Mouse (Mus musculus) limb, embryonic 12.5 days (tissue): ENCODE results near the gene Cnmd. TPM values are rescaled to one million over a fixed set of nuclear protein-coding genes. Genes with fewer than 3 reads are reported as not detected.

ENCODE experiments used
- ATAC-seq: fragments of 200-750 bp; cut with Nextera tagmentation; 2 replicates; pipeline ENCODE4 v1.8.0; 2017; ENCODE audit warnings: low read depth, moderate TSS enrichment; ENCODE audit not compliant: insufficient number of reproducible peaks, insufficient read depth, low FRiP score, low TSS enrichment
- H3K27ac ChIP-seq: fragments of 300-500 bp; sonication (generic); 2 replicates; pipeline ENCODE4 v1.5.1; 2016; ENCODE audit warnings: mild to moderate bottlenecking, moderate library complexity
- H3K27me3 ChIP-seq: fragments of 300-500 bp; sonication (generic); 2 replicates; pipeline ENCODE4 v1.6.1; 2016; ENCODE audit warnings: mild to moderate bottlenecking, moderate library complexity
- H3K36me3 ChIP-seq: fragments of 300-500 bp; sonication (generic); 2 replicates; pipeline ENCODE4 v1.6.1; 2016; ENCODE audit warnings: mild to moderate bottlenecking, moderate library complexity
- H3K4me1 ChIP-seq: fragments of 300-500 bp; sonication (generic); replicated peaks from 2 replicates; pipeline ENCODE4 v1.6.1; 2016
- H3K4me2 ChIP-seq: fragments of 300-500 bp; sonication (generic); 2 replicates; pipeline ENCODE4 v1.6.1; 2016; ENCODE audit warnings: mild to moderate bottlenecking, moderate library complexity
- H3K4me3 ChIP-seq: fragments of 300-500 bp; sonication (generic); replicated peaks from 2 replicates; pipeline ENCODE4 v1.5.1; 2016; ENCODE audit warnings: mild to moderate bottlenecking
- H3K9ac ChIP-seq: fragments of 300-500 bp; sonication (generic); replicated peaks from 2 replicates; pipeline ENCODE4 v1.6.1; 2016; ENCODE audit warnings: mild to moderate bottlenecking, moderate library complexity
- H3K9me3 ChIP-seq: fragments of 300-500 bp; sonication (generic); 2 replicates; pipeline ENCODE4 v1.6.1; 2016; ENCODE audit warnings: mild to moderate bottlenecking, moderate library complexity
- WGBS: fragments of 180-500 bp; shearing (Covaris S2); methylation state at CpG from one replicate; pipeline ENCODE4 v1.1.7; 2016; 5-methylcytosine and 5-hydroxymethylcytosine counted together
- polyA plus RNA-seq: library from polyadenylated mRNA; unstranded; fragments of >200 nt; fragmentation: Nextera tagmentation; extraction: Ambion mirVana; gene quantifications from 2 replicates; pipeline ENCODE4 v1.2.1, GENCODE M21; 2016

The Cnmd gene
- 25.1 and 34.2 TPM in 2 replicates for polyA plus RNA-seq

DNA sequence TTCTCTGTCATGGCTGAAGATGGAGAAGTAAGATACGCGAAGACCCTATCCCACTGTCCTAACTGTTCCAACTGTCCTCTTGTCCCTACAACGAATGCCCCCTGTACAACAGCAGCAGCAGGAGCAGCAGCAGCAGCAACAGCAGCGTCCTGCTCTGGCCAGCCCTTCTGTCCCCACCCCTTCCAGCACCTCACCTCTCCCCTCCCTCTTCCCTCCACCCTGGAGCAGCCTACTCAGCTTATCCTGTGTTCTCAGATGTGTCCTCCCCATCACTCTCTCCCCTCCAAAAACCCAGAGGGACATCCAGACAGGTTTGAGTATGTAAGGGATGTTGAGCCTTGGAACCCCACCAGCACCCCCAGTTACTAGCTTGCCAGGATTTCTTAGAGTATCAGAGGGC is at the start of gene Cnmd:
Gene Cnmd (minus strand): TSS at position 170 of the 400 bp plus-strand sequence.
- H3K27me3 ChIP-seq = peaks cover 13% of the 10 kb centered on the region
- peak within 1 kb of the TSS; percentile 64 for H3K4me2 ChIP-seq

DNA sequence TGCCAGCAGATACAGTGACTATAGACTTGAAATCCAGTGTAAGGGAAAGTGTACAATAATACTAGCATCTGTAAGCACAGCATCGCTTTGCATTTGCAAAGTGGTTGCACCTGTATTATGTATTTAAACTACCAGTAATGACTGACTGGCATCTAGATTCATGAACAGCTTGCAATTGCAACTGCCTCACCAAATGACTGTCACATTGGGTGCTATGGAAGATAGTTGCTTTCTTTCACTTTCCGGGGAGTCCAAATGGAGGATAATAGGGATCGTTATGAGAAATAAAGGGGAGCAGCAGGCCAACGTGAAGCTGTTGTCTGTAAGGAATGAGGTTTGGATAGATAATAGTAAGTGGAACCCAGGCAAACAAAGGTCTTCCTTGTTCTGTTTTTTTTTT is 49.3 kb upstream of the Cnmd start:
- no peaks in the 10 kb centered on the region for H3K4me1 ChIP-seq
- no peak overlapping the region for H3K4me3 ChIP-seq
- ATAC-seq = no peak
- H3K9ac ChIP-seq = no peak overlapping the region
- H3K27me3 ChIP-seq = no peaks in the 10 kb centered on the region
- no peaks in the 10 kb centered on the region for H3K9me3 ChIP-seq
- H3K36me3 ChIP-seq = no peaks in the 10 kb centered on the region
- H3K4me2 ChIP-seq = no peak overlapping the region
- WGBS = 78% methylated on average over 4 of the region's 4 CpGs
- no peak overlapping the region for H3K27ac ChIP-seq

More for the DNA sequence above, at the start of gene Cnmd:
- no peaks in the 10 kb centered on the region for H3K9me3 ChIP-seq
- peak within 1 kb of the TSS; percentile 44 for H3K9ac ChIP-seq
- ATAC-seq = no peak
- no peaks in the 10 kb centered on the region for H3K36me3 ChIP-seq
- peak within 1 kb of the TSS; percentile 35 for H3K4me3 ChIP-seq
- WGBS = 51% methylated on average over 4 of the region's 4 CpGs
- H3K4me1 ChIP-seq = peaks cover 19% of the 10 kb centered on the region
- no peak within 1 kb of the TSS for H3K27ac ChIP-seq

DNA sequence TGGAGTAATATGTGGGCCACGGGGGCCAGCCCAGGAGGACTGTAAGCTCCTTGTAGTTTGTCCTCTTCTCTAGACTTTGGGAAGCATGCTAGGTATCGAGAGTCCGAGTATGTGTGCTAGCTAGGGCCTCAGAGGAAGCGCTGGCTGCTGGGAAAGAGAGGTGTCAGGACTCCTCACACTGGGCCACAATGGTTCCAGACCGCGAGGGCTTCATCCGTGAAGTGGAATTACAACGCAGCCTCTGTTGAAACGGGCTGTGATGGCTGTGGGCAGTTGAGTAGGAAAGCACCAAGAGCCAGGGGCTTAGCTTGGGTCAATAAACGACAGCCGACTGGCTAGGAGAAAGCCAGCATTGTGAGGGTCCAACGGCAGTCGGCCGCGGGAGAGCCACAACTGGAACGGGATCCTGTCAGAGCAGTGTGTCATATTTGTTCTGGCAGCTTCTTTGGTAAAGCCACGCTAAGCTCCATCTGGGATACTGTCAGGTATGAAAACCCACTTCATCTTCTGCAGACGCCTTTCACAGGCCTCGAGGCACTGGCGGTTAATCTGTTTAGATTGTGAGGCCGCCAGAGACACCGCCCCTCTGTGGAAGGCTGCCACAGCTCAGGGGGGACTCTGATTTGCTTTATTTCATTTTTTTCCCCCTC is 41.7 kb upstream of the Cnmd start:
- Histone ChIP-seq H3K9ac (no peak overlapping the region), H3K36me3 (no peaks in the 10 kb centered on the region), H3K4me1 (peaks cover 12% of the 10 kb centered on the region; the same call in 1 of the 2 replicates), H3K27ac (peak overlapping the region; percentile 46; the same call in 1 of the 2 replicates), H3K4me3 (no peak overlapping the region), H3K27me3 (no peaks in the 10 kb centered on the region), H3K4me2 (no peak overlapping the region), H3K9me3 (no peaks in the 10 kb centered on the region)
- WGBS = 88% methylated on average over 22 of the region's 22 CpGs
- no peak for ATAC-seq

DNA sequence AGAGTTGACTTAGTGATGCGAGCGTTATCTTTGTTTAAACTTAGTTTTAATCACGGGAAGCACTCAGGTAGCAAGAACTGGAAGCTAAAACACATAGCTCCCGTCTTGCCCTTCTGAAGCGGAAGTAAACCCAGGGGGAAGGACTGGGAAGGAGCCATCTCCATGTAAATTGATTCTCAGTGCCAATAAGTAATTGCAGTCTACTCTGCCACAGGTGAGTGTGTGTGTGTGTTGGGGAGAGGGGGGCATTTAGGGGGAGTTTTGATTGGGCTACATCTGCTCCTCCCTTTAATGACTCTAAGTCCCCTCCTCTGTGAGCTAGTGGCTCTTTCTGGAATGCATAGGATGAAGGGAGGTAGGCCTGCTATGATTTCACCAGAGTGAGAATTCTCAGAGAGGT is 39.6 kb upstream of the Cnmd start:
- Histone ChIP-seq H3K9ac (no peak overlapping the region), H3K4me1 (peaks cover 12% of the 10 kb centered on the region; the same call in 1 of the 2 replicates), H3K4me2 (no peak overlapping the region), H3K9me3 (no peaks in the 10 kb centered on the region), H3K27me3 (no peaks in the 10 kb centered on the region), H3K36me3 (no peaks in the 10 kb centered on the region), H3K27ac (no peak overlapping the region), H3K4me3 (no peak overlapping the region)
- no peak for ATAC-seq
- 78% methylated on average over 5 of the region's 5 CpGs for WGBS

DNA sequence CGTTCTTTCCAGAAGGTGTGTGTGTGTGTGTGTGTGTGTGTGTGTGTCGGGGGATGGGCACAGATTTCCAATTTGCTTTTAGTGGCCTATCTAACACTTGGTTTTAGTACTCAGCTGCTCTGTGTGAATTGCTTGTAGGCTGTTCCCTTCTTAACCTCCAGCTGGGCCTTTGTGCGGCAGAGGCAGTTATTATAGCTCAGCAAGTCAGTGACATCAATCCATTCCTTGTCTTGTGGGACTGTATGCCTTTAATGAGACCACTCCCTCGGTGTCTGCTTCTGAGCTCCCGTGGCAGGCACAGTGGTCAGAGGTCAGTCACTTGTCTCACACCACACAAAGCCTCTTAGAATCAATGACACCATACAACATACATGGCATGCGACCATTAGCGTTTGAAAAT is 39.1 kb upstream of the Cnmd start:
- no peak for ATAC-seq
- H3K27ac ChIP-seq = no peak overlapping the region
- no peaks in the 10 kb centered on the region for H3K36me3 ChIP-seq
- no peak overlapping the region for H3K4me3 ChIP-seq
- H3K9me3 ChIP-seq = no peaks in the 10 kb centered on the region
- no peaks in the 10 kb centered on the region for H3K27me3 ChIP-seq
- H3K4me2 ChIP-seq = no peak overlapping the region
- H3K4me1 ChIP-seq = peaks cover 12% of the 10 kb centered on the region; the same call in 1 of the 2 replicates
- no peak overlapping the region for H3K9ac ChIP-seq
- WGBS = 40% methylated on average over 7 of the region's 7 CpGs

DNA sequence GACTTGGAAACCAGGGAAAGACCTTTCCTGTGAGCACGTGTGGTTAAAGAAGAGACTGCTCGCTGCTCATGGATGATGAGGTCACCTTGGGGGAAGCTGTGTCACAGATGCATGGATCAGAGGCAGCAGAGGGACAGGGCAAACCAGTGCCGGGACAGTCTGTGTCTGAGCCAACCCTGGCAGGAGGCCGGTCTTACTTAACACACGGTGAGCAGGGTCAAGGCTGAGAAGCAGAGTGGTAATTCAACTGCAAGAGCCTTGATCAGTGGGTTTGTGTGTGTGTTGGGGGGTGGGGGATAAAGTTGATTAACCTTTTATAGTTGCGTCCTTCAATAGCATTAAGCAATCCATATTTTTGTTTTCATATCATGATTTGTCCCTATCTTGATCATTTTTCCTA is 37.4 kb upstream of the Cnmd start:
- Histone ChIP-seq H3K36me3 (no peaks in the 10 kb centered on the region), H3K9ac (no peak overlapping the region), H3K27me3 (no peaks in the 10 kb centered on the region), H3K9me3 (no peaks in the 10 kb centered on the region), H3K4me1 (peaks cover 12% of the 10 kb centered on the region; the same call in 1 of the 2 replicates), H3K4me3 (no peak overlapping the region), H3K27ac (no peak overlapping the region), H3K4me2 (no peak overlapping the region)
- 63% methylated on average over 6 of the region's 6 CpGs for WGBS
- ATAC-seq = no peak

DNA sequence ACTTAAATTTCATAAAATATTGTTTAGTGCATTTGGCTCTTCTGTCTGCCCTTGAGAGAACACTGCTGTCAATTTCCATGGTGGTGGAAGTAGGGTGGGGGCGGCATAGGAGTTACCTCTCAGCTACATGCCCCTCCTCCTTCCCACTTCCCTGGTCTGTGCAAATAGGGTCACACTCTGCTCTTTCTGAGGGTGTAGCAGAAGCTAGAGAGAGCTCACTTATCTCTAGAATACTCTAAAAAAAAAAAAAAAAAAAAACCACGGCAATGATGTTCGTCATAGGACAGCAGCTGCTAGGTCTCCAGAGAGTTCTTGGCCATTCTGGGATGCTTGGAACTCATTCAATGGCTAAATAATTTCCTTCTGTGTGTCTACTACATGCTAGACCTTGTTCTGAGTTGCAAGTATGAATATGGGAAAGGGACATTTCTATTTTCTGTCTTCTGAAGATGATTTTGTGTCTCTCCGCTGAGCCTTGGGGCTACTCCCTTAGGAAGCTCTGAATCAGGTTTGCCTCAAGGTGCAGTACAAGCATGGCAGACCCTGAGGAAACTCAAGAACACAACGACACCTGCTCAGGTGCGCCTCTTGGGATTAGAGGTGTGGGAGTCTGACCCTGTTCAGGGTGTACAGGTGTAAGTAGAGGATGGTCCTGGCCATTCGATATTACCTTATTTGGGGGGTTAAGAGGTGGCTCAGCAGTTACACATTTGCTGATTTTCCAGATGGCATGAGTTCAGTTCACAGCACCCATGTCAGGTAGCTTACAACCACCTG is 28.3 kb upstream of the Cnmd start:
- H3K4me2 ChIP-seq = no peak overlapping the region
- H3K9ac ChIP-seq = no peak overlapping the region
- WGBS = 92% methylated on average over 7 of the region's 7 CpGs
- no peak overlapping the region for H3K27ac ChIP-seq
- no peaks in the 10 kb centered on the region for H3K4me1 ChIP-seq
- no peak overlapping the region for H3K4me3 ChIP-seq
- no peaks in the 10 kb centered on the region for H3K9me3 ChIP-seq
- H3K36me3 ChIP-seq = no peaks in the 10 kb centered on the region
- H3K27me3 ChIP-seq = no peaks in the 10 kb centered on the region
- ATAC-seq = no peak

DNA sequence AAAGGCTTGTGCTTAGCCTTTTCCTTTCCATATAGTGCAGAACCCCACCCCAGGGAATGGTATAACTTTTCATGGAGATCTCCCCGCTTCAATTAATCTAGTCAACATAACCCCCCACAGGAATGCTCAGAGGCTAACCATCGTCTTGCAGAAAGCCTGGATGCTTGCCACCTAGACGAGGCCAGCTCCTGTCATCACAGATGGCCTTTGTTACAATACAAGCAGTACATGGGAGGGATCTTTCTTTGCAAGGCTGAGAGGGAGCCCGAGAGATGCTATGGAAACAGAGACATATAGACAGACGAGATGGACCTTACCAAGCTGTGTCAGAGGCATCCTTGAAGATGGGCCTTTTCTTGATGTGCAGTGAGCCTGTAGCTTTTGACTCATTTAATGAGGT is 18.7 kb upstream of the Cnmd start:
- Histone ChIP-seq H3K4me2 (no peak overlapping the region), H3K4me1 (peaks cover 17% of the 10 kb centered on the region), H3K9ac (no peak overlapping the region), H3K27me3 (no peaks in the 10 kb centered on the region), H3K27ac (no peak overlapping the region), H3K4me3 (no peak overlapping the region), H3K36me3 (no peaks in the 10 kb centered on the region), H3K9me3 (no peaks in the 10 kb centered on the region)
- ATAC-seq = no peak
- WGBS = 74% methylated on average over 5 of the region's 5 CpGs

DNA sequence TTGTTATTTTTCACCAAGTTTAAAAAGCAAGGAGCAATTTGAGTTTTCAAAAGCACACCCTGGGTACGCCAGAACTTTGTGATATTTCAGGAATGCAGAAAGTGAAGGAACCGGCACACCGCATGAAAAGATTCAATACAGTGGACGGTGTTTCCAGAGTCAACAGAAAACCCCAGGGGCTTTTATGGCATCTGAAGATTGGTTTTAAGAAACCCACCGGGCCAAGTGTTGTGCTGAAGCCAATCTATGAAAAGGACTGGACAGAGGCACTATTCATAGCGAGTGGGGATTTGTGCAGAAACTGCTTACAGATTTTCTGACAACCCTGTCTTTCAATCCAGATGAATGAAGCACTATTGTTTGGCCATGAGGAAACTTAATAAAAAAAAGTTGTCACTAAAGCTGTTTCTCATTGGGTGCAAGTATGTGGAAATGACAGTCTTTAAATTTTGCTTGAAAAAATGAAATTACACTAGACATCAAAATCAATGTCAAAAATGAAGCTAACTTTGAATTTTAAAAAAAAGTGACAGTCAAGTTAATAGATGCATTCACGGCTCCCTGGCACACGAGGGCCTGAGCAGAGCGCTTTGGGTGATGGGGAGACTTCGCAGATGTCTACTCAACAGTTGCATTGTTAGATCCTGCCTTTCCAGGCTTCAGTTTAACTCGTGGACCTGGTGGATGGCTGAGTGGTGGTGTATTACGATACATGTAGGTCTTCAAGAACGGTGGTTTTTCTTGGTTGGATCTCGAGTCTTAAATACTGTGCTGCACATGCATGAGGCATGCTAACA is 16.1 kb upstream of the Cnmd start:
- ATAC-seq = no peak; the same call in 1 of the 2 replicates
- Histone ChIP-seq H3K36me3 (no peaks in the 10 kb centered on the region), H3K9ac (no peak overlapping the region), H3K27ac (peak overlapping the region; percentile 85), H3K4me3 (no peak overlapping the region), H3K9me3 (no peaks in the 10 kb centered on the region), H3K4me1 (peaks cover 19% of the 10 kb centered on the region), H3K27me3 (no peaks in the 10 kb centered on the region), H3K4me2 (peak overlapping the region; percentile 15; the same call in 1 of the 2 replicates)
- 56% methylated on average over 14 of the region's 14 CpGs for WGBS

DNA sequence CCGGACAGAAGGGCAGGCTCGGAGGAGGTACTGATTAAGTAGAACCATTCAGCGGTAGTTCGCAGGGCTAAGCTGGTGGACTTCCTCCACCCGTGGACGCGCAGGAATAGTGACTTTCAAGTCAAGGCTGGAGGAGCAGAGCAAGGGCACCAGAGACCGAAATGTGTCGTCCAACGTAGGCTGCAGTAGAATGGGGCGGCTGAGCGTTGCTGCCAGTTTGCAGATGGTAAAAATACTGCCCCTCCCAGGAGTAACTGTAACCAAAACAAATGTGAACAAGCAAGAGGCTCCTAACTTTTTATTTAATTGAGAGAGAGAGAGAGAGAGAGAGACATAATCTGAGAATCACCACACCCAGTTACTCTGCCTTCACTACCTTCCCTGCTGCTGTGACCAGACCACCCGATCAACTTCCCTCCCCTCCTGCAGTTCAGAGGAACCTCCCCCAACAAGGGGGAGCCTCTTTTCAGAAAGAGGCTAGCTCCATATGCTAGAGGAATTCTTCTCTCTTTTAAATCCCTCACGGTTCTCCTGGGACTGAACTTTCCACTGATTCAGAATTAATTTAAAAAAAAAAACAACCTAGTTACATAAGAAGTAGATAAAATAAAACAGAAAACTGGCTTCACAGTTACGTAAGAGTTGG is 15.3 kb upstream of the Cnmd start:
- Histone ChIP-seq H3K4me2 (peak overlapping the region; percentile 41), H3K27me3 (no peaks in the 10 kb centered on the region), H3K27ac (peak overlapping the region; percentile 90), H3K36me3 (no peaks in the 10 kb centered on the region), H3K9ac (no peak overlapping the region), H3K9me3 (no peaks in the 10 kb centered on the region), H3K4me1 (peaks cover 22% of the 10 kb centered on the region), H3K4me3 (no peak overlapping the region)
- 49% methylated on average over 15 of the region's 15 CpGs for WGBS
- no peak for ATAC-seq
